Mouse (Mus musculus): ENCODE data around the gene Pclaf. TPM values are rescaled to one million over a fixed set of nuclear protein-coding genes. Genes with fewer than 3 reads are reported as not detected.
A peak's percentile ranks its signal among the peaks of the same experiment; 100 is the strongest.

The Pclaf gene
- 224 and 226 TPM in 2 replicates for polyA plus RNA-seq (2016; fragmentation: Nextera tagmentation; extraction: Ambion mirVana)

DNA sequence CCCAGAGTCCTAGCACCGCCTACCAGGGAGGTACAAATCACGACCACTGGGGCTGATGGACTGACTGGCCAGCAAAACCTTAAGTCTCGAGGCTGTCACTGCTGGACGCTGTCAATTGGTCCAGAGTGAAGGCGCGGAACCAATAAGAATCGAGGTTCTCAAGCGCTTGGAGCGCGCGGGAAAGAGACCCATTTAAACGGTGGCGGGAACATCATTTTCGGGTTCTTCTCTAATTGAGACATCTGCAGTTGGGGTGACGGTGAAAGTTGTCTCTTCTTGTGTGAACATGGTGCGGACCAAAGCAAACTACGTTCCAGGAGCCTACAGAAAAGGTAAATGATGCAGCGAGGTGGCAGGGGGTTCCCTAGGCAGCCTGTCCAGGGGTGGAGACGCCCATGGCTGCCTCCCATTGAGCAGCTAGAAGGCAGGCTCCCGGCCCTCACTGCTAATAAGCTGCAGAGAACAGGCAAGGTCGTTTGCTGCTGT, at the start of gene Pclaf:
TSS of gene Pclaf (plus strand) at position 95 of the 486 bp plus-strand sequence.
- no peaks in the 10 kb centered on the region for H3K27me3 ChIP-seq

DNA sequence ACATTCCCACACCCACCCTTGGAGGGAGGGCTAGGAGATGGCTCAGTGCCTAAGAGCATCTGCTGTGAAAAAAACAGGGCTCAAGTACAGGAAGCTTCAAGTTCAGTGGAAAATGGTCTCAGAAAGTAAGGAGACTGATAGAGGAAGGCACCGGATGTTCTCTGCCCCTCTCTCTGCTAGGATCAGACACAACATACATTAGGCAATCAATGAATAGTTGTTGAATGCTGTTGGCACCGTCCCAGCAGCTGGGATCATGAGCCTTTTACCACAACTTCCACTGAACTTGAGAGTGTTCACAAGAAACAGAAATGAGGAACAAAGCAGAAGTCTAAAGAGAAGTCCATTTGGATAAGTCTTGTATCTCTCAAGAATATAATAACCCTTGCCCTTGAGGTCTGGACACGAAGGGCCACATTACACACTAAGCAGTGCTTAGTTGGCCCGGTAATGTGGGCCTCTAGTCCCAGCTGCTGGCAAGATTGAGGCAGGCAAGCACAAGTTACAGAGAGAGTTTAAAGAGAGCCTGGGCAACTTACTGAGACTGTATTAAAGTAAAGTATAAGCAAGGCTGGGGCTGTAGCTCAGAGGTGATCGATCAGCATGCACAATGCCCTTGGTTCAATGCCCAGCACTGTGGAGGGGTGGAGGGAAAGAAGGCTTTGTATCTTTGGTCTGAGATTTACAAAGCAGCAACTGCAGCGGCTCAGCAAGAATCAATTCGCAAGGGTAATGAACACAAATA, 45.4 kb upstream of the Pclaf start:
- Histone ChIP-seq H3K27me3 (no peaks in the 10 kb centered on the region), H3K36me3 (replicated peaks) (no peaks in the 10 kb centered on the region), H3K4me1 (peaks cover 26% of the 10 kb centered on the region), H3K4me2 (no peak overlapping the region), H3K9ac (0 out of 2 replicates have a peak overlapping the region, but pooled peaks have one; percentile 8), H3K4me3 (replicated peaks) (no peak overlapping the region), H3K9me3 (no peaks in the 10 kb centered on the region), H3K27ac (peak overlapping the region; percentile 68)
- 45% methylated on average over 7 of the region's 7 CpGs for WGBS
- ATAC-seq (ENCODE audit: low FRiP score) = no peak

More for the DNA sequence above, at the start of gene Pclaf:
- H3K4me3 ChIP-seq (replicated peaks) = peak within 1 kb of the TSS; percentile 68
- H3K9ac ChIP-seq = peak within 1 kb of the TSS; percentile 80
- 0 out of 2 replicates have a peak within 1 kb of the TSS, but pooled peaks have one; percentile 53 for H3K27ac ChIP-seq
- ATAC-seq (ENCODE audit: low FRiP score) = peak; percentile 93
- WGBS = 0% methylated on average over 21 of the region's 21 CpGs
- peaks cover 23% of the 10 kb centered on the region for H3K36me3 ChIP-seq (replicated peaks)
- peak within 1 kb of the TSS; percentile 81 for H3K4me2 ChIP-seq
- H3K4me1 ChIP-seq = peaks cover 25% of the 10 kb centered on the region
- H3K9me3 ChIP-seq = no peaks in the 10 kb centered on the region

DNA sequence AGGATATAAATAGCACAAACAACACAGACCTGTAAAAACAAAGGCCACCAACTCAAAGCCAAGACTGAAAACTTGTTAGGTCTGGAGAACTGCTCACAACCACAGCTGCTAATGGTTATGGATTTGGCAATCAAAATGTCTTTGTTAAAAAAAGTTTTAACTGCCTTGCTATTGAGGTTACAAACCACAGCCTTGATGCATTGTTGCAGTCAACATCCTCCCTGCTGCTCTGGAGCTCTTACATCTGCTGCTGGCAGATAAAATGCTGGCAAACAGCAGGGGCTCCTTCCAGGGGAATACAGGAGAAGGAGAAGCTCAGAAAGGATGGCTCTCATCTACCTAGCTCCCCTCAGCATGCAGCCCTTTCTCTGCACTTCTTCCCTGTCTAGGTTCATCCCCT, 41.9 kb upstream of the Pclaf start:
- peaks cover 26% of the 10 kb centered on the region for H3K4me1 ChIP-seq
- H3K36me3 ChIP-seq (replicated peaks) = no peaks in the 10 kb centered on the region; the same call in 1 of the 2 replicates
- no peak for ATAC-seq (ENCODE audit: low FRiP score)
- H3K4me3 ChIP-seq (replicated peaks) = no peak overlapping the region
- no peak overlapping the region for H3K4me2 ChIP-seq
- H3K27ac ChIP-seq = no peak overlapping the region
- H3K9me3 ChIP-seq = no peaks in the 10 kb centered on the region
- no peaks in the 10 kb centered on the region for H3K27me3 ChIP-seq
- H3K9ac ChIP-seq = no peak overlapping the region

DNA sequence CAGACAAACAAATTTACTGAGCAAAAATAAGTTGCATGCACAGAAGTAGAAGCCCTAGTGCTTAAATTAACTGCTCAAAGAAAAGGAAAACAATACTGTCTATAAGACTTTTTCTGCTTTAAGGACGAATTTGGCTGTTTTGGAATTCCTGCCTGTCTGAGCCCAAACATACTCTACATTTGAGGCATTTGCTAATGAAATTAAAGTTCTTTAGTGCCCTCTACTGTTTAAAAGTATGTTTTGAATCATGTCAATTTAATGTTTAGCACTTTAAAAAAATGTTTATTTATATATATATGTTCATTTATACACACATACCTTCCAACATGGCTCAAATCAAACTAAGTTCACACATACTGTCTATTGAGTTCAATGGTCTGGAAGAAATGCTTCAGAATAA, 39.8 kb upstream of the Pclaf start:
- Histone ChIP-seq H3K9me3 (no peaks in the 10 kb centered on the region), H3K4me2 (no peak overlapping the region), H3K4me3 (replicated peaks) (no peak overlapping the region), H3K4me1 (peaks cover 12% of the 10 kb centered on the region), H3K27ac (no peak overlapping the region), H3K9ac (no peak overlapping the region), H3K27me3 (no peaks in the 10 kb centered on the region), H3K36me3 (replicated peaks) (peaks cover 4% of the 10 kb centered on the region)
- no peak for ATAC-seq (ENCODE audit: low FRiP score)
- 10% methylated on average over 1 of the region's 1 CpGs for WGBS

DNA sequence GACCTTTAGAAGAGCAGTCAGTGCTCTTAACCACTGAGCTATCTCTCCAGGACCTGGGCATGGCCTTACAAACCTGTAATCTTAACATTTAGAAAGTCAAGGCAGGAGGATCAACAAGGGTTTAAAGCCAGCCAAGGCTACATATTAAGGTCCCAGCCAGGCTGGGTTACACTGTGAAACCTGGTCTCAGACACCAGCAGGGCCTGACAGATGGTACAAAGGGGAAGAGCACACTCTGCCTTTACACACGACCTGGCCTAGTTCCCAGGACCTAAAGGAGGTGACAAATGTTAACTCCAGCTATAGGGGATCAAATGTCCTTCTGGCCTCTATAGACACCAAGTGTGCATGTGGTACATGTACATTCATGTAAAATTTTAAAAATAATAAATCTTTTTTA, 30.4 kb upstream of the Pclaf start:
- Histone ChIP-seq H3K36me3 (replicated peaks) (peaks cover 40% of the 10 kb centered on the region), H3K4me3 (replicated peaks) (no peak overlapping the region), H3K9me3 (no peaks in the 10 kb centered on the region), H3K9ac (no peak overlapping the region), H3K27ac (no peak overlapping the region), H3K27me3 (no peaks in the 10 kb centered on the region), H3K4me2 (no peak overlapping the region), H3K4me1 (no peaks in the 10 kb centered on the region)
- WGBS = 77% methylated on average over 1 of the region's 1 CpGs
- no peak for ATAC-seq (ENCODE audit: low FRiP score)

DNA sequence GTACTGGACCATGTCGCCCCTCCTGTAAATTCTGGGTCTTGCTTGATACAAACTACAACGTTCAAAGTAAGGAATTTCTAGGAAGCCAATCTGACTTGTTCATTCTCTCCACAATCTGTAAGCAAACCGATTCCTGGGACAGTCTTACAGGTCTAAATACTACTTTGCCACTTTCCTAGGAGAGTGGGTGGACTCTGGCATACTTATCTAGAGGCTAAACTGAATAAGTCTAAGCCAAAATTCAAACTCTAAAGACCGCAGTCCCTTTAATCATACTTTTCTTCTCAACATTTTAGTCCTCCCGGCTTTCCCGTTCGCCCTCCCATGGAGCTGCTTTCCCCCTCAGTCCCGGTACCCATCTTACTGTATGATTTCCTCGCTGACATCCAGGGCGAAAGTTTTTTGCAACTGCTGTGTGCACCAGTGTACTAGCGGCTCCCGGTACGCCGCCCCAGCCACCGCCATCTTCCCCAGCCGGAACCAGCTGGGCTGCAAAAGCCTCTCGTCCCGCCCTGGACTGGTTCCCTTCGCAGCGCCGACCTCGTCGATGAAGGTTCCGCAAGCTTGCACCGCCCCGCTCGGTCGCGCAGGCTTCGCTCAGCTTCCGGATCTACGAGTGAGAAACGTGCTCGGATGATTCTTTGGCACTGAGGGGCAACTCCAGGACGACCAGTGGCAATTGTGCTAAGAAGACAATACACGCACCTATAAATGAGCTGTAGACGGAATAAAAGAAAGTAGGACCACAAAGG, 5.3 kb upstream of the Pclaf start:
- H3K27ac ChIP-seq = peak overlapping the region; percentile 65
- peak overlapping the region; percentile 64 for H3K9ac ChIP-seq
- peak; percentile 93 for ATAC-seq (ENCODE audit: low FRiP score)
- peak overlapping the region; percentile 64 for H3K4me3 ChIP-seq (replicated peaks)
- under 1% methylated on average over 37 of the region's 37 CpGs for WGBS
- H3K4me1 ChIP-seq = peaks cover 4% of the 10 kb centered on the region
- no peaks in the 10 kb centered on the region; the same call in 1 of the 2 replicates for H3K36me3 ChIP-seq (replicated peaks)
- peak overlapping the region; percentile 54 for H3K4me2 ChIP-seq
- no peaks in the 10 kb centered on the region for H3K9me3 ChIP-seq
- H3K27me3 ChIP-seq = no peaks in the 10 kb centered on the region

DNA sequence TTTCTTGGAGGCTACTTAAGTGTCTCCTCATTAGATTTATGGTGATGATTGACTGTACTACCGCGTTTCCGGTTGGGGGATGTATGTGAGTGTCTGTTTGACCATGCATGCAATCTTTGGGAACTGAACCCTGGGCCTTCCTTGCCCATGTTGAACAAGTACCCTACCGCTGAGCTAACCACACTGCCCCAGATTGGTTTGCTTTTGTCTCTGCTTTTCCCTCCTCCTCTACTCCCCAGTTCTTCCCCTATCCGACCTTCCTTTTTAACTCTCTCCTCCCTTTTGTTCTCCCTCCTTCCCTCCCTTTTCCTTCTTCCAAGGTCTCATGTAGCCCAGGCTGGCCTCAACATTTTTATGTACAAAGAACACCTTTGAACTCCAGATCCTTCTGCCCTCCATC, 1.1 kb downstream of the Pclaf start:
- Histone ChIP-seq H3K9ac (peak overlapping the region; percentile 80), H3K4me2 (peak overlapping the region; percentile 81), H3K4me3 (replicated peaks) (peak overlapping the region; percentile 68), H3K9me3 (no peaks in the 10 kb centered on the region), H3K36me3 (replicated peaks) (peaks cover 31% of the 10 kb centered on the region), H3K27me3 (no peaks in the 10 kb centered on the region), H3K4me1 (peaks cover 21% of the 10 kb centered on the region), H3K27ac (0 out of 2 replicates have a peak overlapping the region, but pooled peaks have one; percentile 31)
- no peak for ATAC-seq (ENCODE audit: low FRiP score)
- 6% methylated on average over 5 of the region's 5 CpGs for WGBS

DNA sequence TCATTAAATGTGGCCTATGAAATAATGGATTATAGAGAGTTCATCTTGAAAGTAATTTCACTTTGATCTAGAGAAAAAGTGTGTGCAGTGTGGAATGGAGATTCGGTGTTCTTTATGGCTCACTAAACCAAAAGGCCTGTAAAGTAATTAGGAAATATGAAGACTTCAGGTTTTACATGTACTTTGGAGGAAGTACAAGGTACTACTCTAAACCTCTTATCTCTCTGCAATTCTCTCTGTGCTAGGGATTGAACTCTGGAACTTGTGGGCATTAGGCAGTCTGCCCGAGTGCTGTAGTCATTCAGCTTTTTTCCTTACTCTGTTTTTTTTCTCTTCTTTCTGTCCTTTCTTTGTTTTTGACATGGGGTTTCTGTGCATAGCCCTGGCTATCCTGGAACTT, 6.9 kb downstream of the Pclaf start:
- H3K27ac ChIP-seq = no peak overlapping the region
- H3K9me3 ChIP-seq = no peaks in the 10 kb centered on the region
- H3K4me3 ChIP-seq (replicated peaks) = no peak overlapping the region
- peaks cover 6% of the 10 kb centered on the region for H3K4me1 ChIP-seq
- H3K4me2 ChIP-seq = no peak overlapping the region
- H3K27me3 ChIP-seq = no peaks in the 10 kb centered on the region
- peaks cover 57% of the 10 kb centered on the region for H3K36me3 ChIP-seq (replicated peaks)
- H3K9ac ChIP-seq = no peak overlapping the region
- ATAC-seq (ENCODE audit: low FRiP score) = no peak
- WGBS = 88% methylated on average over 2 of the region's 2 CpGs

DNA sequence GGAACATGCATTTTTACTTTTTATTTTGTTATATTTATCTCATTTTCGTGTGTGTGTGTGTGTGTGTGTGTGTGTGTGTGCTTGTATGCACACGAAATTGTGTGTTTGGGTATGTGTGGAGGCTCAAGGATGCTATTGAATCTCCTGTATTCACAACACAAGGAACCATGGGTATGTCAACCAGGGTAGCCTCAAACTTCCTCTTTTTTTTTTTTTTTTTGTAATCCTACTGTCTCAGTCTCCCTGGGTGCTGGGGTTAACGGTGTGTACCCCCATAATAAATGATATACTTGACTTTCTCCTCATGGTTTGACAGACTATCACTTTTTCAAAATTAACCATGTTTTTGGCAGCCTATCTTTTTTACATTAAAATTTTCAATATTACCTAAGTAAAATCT, 12.8 kb downstream of the Pclaf start:
- H3K36me3 ChIP-seq (replicated peaks) = peaks cover 34% of the 10 kb centered on the region
- H3K4me3 ChIP-seq (replicated peaks) = no peak overlapping the region
- H3K9me3 ChIP-seq = no peaks in the 10 kb centered on the region
- ATAC-seq (ENCODE audit: low FRiP score) = no peak
- H3K27me3 ChIP-seq = no peaks in the 10 kb centered on the region
- 90% methylated on average over 3 of the region's 3 CpGs for WGBS
- no peak overlapping the region for H3K27ac ChIP-seq
- H3K9ac ChIP-seq = no peak overlapping the region
- peaks cover 4% of the 10 kb centered on the region for H3K4me1 ChIP-seq
- H3K4me2 ChIP-seq = no peak overlapping the region

DNA sequence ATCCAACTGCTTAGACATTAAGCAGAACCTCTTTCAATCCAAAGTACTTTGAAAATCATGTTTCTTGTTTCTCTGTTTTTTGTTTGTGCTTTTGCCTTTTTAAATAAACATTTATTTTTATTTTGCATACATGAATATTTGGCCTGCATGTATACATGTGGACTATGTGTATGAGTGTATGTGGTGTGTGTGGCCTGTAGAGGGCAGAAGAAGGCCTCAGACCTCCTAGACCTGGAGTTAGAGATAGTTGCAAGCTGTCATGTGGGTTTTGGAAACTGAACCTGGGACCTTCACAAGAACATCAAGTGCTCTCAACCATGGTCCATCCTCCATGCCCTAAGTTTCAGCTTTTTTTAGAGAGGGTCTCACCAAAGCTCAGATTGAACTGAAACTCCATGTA, 13.4 kb downstream of the Pclaf start:
- no peaks in the 10 kb centered on the region for H3K9me3 ChIP-seq
- H3K36me3 ChIP-seq (replicated peaks) = peaks cover 33% of the 10 kb centered on the region
- H3K4me3 ChIP-seq (replicated peaks) = no peak overlapping the region
- no peak overlapping the region for H3K9ac ChIP-seq
- H3K4me2 ChIP-seq = no peak overlapping the region
- ATAC-seq (ENCODE audit: low FRiP score) = no peak
- no peak overlapping the region for H3K27ac ChIP-seq
- no peaks in the 10 kb centered on the region for H3K27me3 ChIP-seq
- H3K4me1 ChIP-seq = peaks cover 6% of the 10 kb centered on the region

DNA sequence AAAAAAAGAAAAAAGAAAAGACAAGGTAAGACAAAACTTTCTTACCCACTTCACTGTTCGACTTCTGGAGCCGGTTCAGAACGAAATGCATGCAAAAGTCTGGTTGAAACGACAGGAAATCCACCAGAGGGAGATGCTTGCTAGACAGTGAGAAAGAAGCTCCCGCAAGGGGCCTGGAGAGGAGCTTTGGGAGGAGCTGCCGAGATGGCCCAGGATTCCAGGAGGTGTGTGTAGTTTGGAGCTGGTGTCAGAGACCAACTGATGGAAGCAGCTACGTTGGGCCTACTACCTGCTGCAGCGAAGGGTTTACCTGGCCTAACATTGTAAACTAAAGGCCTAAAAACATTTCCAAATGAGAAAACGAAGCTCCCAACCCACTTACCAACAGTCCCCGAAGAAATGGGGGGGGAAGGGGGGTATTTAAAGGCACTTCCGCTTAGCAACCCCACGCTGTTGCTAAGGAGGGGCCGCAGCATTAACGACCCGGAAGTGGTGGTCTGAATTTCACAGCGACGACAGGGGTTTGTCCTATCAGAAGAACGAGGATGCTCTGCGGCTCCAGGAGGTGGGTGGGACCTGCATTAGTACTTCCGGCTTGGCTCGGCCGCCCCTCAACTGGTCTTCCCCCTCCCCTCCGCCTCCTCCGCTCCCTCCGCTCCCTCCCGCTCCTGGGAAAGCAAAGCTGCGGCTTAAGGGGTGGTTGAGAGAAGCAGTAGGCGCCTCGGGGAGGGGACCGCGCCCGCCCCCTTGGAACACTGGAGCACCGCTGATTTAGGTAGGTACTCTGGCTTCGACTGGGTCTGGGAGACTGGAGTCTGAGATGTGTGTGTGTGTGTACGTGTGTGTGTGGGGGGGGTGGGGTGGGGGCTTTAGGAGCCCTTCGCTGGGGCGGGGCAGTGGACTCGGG, 18.6 kb downstream of the Pclaf start, which contains the start of the genes Trip4 and Csnk1g1:
TSS of gene Trip4 (minus strand) at position 401 of the 907 bp plus-strand sequence.
TSS of gene Csnk1g1 (plus strand) at position 531 of the 907 bp plus-strand sequence.
- WGBS = under 1% methylated on average over 38 of the region's 38 CpGs
- peak within 1 kb of the TSS; percentile 86 for H3K27ac ChIP-seq
- H3K9me3 ChIP-seq = no peaks in the 10 kb centered on the region
- peaks cover 19% of the 10 kb centered on the region for H3K4me1 ChIP-seq
- peak within 1 kb of the TSS; percentile 75 for H3K4me2 ChIP-seq
- H3K27me3 ChIP-seq = no peaks in the 10 kb centered on the region
- peak; percentile 98 for ATAC-seq (ENCODE audit: low FRiP score)
- peak within 1 kb of the TSS; percentile 81 for H3K9ac ChIP-seq
- H3K4me3 ChIP-seq (replicated peaks) = peak within 1 kb of the TSS; percentile 89
- peaks cover 16% of the 10 kb centered on the region for H3K36me3 ChIP-seq (replicated peaks)

Data from forebrain, embryonic 12.5 days (tissue).